Mouse (Mus musculus) embryonic facial prominence, embryonic 11.5 days (tissue): ENCODE results near the gene Aplf. TPM values are rescaled to one million over a fixed set of nuclear protein-coding genes. Genes with fewer than 3 reads are reported as not detected.

Experiments
- ATAC-seq: fragments of 200-750 bp; cut with Nextera tagmentation; replicated peaks from 2 replicates; pipeline ENCODE4 v1.8.0; 2017; ENCODE audit warnings: low read depth; ENCODE audit not compliant: insufficient number of reproducible peaks, low FRiP score, low TSS enrichment
- DNase-seq: peaks from one replicate; pipeline ENCODE4 v3.0.0-alpha.2; 2015; ENCODE audit warnings: low spot score
- H3K27ac ChIP-seq: fragments of 300-500 bp; sonication (generic); replicated peaks from 2 replicates; pipeline ENCODE4 v1.5.1; 2014; ENCODE audit warnings: mild to moderate bottlenecking, low read depth, low read length, control low read depth
- H3K27me3 ChIP-seq: fragments of 300-500 bp; sonication (generic); 2 replicates; pipeline ENCODE4 v1.6.1; 2014; ENCODE audit warnings: mild to moderate bottlenecking, low read length, moderate library complexity, mixed read lengths; ENCODE audit not compliant: control insufficient read depth, insufficient read depth
- H3K36me3 ChIP-seq: fragments of 300-500 bp; sonication (generic); replicated peaks from 2 replicates; pipeline ENCODE4 v1.6.1; 2014; ENCODE audit warnings: low read depth, mild to moderate bottlenecking, low read length, moderate library complexity, mixed read lengths; ENCODE audit not compliant: control insufficient read depth, insufficient read depth
- H3K4me1 ChIP-seq: fragments of 300-500 bp; sonication (generic); 2 replicates; pipeline ENCODE4 v1.6.1; 2014; ENCODE audit warnings: low read length, mixed read lengths; ENCODE audit not compliant: control insufficient read depth, insufficient read depth
- H3K4me2 ChIP-seq: fragments of 300-500 bp; sonication (generic); 2 replicates; pipeline ENCODE4 v1.6.1; 2014; ENCODE audit warnings: low read depth, mild to moderate bottlenecking, control low read depth, low read length, moderate library complexity
- H3K4me3 ChIP-seq: fragments of 300-500 bp; sonication (generic); 2 replicates; pipeline ENCODE4 v1.5.1; 2014; ENCODE audit warnings: low read depth, low read length, control low read depth
- H3K9ac ChIP-seq: fragments of 300-500 bp; sonication (generic); replicated peaks from 2 replicates; pipeline ENCODE4 v1.6.1; 2014; ENCODE audit warnings: mild to moderate bottlenecking, control low read depth, low read length
- H3K9me3 ChIP-seq: fragments of 300-500 bp; sonication (generic); replicated peaks from 2 replicates; pipeline ENCODE4 v1.6.1; 2016; ENCODE audit warnings: mild to moderate bottlenecking, low read length, inconsistent platforms, mixed read lengths; ENCODE audit not compliant: control insufficient read depth
- WGBS: fragments of 180-500 bp; shearing (Covaris S2); extraction: QIAGEN DNeasy Blood & Tissue Kit; methylation state at CpG from one replicate; pipeline ENCODE4 v1.1.7; 2014; 5-methylcytosine and 5-hydroxymethylcytosine counted together
- polyA plus RNA-seq: library from polyadenylated mRNA; unstranded; fragments of >200 nt; fragmentation: Nextera tagmentation; extraction: Ambion mirVana; gene quantifications from 2 replicates; pipeline ENCODE4 v1.2.1, GENCODE M21; 2014

Aplf gene
- polyA plus RNA-seq, 1 experiment from 2014 or later, result 20.3 TPM

DNA sequence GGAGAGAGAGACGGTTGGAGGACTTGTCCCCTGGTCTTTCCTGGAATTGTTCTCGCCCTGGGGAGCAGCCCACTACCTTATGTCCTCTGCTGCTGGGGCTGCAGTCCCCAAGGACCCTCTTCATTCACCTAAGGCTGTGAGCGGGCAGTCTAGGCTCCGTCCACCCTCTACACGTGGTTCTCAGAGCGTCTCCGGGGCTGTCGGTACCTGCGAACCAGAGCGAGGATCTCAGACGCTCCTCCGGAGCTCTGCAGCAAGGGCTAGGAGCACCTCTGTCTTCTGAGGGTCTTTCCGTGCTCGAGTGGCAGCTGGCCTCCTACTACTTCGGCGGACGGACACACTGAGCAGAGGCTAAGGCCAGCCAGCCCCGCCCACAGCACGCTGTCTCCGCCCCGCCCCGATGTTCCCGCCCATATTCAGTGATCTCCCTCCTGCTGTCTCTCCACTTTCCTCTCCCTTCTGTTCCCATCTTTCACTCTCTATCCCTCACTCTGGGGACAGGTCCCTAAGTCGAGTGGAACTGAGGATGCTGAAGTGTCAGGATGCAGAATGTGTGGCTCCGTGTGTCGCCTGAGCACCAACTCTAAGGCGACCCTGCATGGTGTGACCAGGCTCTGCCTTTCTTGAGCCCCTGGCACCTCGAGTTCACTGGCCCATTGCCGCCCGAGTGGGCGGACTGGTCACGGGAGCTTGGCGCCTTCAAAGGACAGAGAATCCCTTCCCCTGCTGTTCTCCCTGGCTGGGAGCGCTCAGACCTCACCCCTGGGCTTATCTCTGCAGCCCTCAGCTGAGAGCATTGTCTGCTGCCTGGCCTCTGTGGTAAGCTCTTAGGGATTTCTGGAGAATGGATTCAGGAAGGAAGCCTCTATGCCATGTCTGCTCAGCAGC lies 81.4 kb downstream of the Aplf start, which contains the start of gene Prokr1:
TSS of gene Prokr1 (minus strand) at position 350 of the 888 bp plus-strand sequence.
- ATAC-seq, result peak; percentile 88
- no peaks in the 10 kb centered on the region for H3K9me3 ChIP-seq
- under 1% methylated on average over 34 of the region's 34 CpGs for WGBS
- H3K4me1 ChIP-seq, result no peaks in the 10 kb centered on the region
- no peaks in the 10 kb centered on the region for H3K36me3 ChIP-seq
- DNase-seq, result peak; percentile 76
- H3K4me2 ChIP-seq, result peak within 1 kb of the TSS; percentile 88
- peaks cover 3% of the 10 kb centered on the region; the same call in 1 of the 2 replicates for H3K27me3 ChIP-seq
- peak within 1 kb of the TSS; percentile 58 for H3K9ac ChIP-seq
- H3K4me3 ChIP-seq, result peak within 1 kb of the TSS; percentile 47
- H3K27ac ChIP-seq, result no peak within 1 kb of the TSS

DNA sequence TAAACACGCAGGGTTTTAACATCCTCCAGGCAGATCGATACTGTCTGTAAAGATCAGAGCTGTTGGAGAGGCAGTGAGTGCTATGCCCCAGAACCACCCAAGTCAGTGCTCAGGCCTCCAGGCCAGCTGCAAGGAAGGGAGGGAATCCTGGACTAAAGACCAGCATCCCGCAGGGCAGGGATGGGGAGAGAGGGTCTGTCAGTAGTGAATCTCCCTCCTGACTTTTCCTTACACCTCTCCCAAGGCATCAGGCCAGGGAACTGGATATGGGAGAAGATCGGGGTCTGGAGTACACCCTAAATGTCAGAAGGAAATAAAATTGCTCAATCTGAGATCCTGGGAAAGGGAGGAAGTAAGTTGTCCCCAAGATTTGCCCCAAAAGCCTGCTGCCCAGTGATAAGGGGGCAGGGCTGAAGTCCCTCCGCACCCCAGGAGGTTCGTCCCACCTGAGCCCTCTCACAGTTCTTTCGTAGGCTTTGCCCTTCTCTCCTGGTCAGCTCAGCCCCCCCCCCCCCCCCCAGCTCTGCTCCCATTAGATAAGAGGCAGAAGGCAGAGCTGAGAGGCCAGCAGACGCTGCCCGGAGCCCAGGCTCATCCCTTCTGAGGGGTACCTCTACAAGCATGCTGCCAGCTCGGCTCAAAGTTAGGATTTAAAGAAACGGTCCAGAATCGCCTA lies 82.1 kb downstream of the Aplf start:
- no peak for DNase-seq

GRCm38 (mm10) chr6:87583991-87584390 lies 88.0 kb downstream of the Aplf start:
- Histone ChIP-seq H3K4me3 (no peak overlapping the region), H3K4me1 (no peaks in the 10 kb centered on the region), H3K27ac (no peak overlapping the region), H3K4me2 (no peak overlapping the region), H3K9ac (no peak overlapping the region), H3K36me3 (no peaks in the 10 kb centered on the region), H3K9me3 (no peaks in the 10 kb centered on the region), H3K27me3 (no peaks in the 10 kb centered on the region)
- DNase-seq (no peak), ATAC-seq (no peak)
- 86% methylated on average over 7 of the region's 7 CpGs for WGBS

More for the DNA sequence above, 82.1 kb downstream of the Aplf start:
- H3K4me1 ChIP-seq, result no peaks in the 10 kb centered on the region
- no peaks in the 10 kb centered on the region for H3K36me3 ChIP-seq
- no peaks in the 10 kb centered on the region for H3K9me3 ChIP-seq
- ATAC-seq, result peak; percentile 57
- H3K9ac ChIP-seq, result peak overlapping the region; percentile 58
- 17% methylated on average over 12 of the region's 12 CpGs for WGBS
- H3K4me3 ChIP-seq, result peak overlapping the region; percentile 47
- peak overlapping the region; percentile 88 for H3K4me2 ChIP-seq
- peaks cover 3% of the 10 kb centered on the region; the same call in 1 of the 2 replicates for H3K27me3 ChIP-seq
- H3K27ac ChIP-seq, result no peak overlapping the region

GRCm38 (mm10) chr6:87583183-87583611 lies 88.8 kb downstream of the Aplf start:
- WGBS, result 93% methylated on average over 1 of the region's 1 CpGs
- H3K4me2 ChIP-seq, result no peak overlapping the region
- H3K4me1 ChIP-seq, result no peaks in the 10 kb centered on the region
- no peaks in the 10 kb centered on the region for H3K27me3 ChIP-seq
- ATAC-seq, result no peak
- no peak for DNase-seq
- H3K4me3 ChIP-seq, result no peak overlapping the region
- H3K9me3 ChIP-seq, result no peaks in the 10 kb centered on the region
- H3K36me3 ChIP-seq, result no peaks in the 10 kb centered on the region
- H3K9ac ChIP-seq, result no peak overlapping the region
- no peak overlapping the region for H3K27ac ChIP-seq

GRCm38 (mm10) chr6:87582456-87582855 lies 89.5 kb downstream of the Aplf start:
- WGBS, result 76% methylated on average over 6 of the region's 6 CpGs
- H3K4me1 ChIP-seq, result no peaks in the 10 kb centered on the region
- no peak for ATAC-seq

GRCm38 (mm10) chr6:87581581-87581980 lies 90.4 kb downstream of the Aplf start:
- no peak overlapping the region for H3K4me2 ChIP-seq
- no peak for DNase-seq
- ATAC-seq, result no peak
- no peak overlapping the region for H3K4me3 ChIP-seq
- H3K4me1 ChIP-seq, result no peaks in the 10 kb centered on the region
- no peaks in the 10 kb centered on the region for H3K36me3 ChIP-seq
- H3K9me3 ChIP-seq, result no peaks in the 10 kb centered on the region
- no peak overlapping the region for H3K27ac ChIP-seq
- no peak overlapping the region for H3K9ac ChIP-seq
- WGBS, result 86% methylated on average over 18 of the region's 18 CpGs
- H3K27me3 ChIP-seq, result no peaks in the 10 kb centered on the region

More at GRCm38 (mm10) chr6:87582456-87582855, 89.5 kb downstream of the Aplf start:
- no peak for DNase-seq
- Histone ChIP-seq H3K27ac (no peak overlapping the region), H3K4me2 (no peak overlapping the region), H3K9ac (no peak overlapping the region), H3K9me3 (no peaks in the 10 kb centered on the region), H3K27me3 (no peaks in the 10 kb centered on the region), H3K4me3 (no peak overlapping the region), H3K36me3 (no peaks in the 10 kb centered on the region)

DNA sequence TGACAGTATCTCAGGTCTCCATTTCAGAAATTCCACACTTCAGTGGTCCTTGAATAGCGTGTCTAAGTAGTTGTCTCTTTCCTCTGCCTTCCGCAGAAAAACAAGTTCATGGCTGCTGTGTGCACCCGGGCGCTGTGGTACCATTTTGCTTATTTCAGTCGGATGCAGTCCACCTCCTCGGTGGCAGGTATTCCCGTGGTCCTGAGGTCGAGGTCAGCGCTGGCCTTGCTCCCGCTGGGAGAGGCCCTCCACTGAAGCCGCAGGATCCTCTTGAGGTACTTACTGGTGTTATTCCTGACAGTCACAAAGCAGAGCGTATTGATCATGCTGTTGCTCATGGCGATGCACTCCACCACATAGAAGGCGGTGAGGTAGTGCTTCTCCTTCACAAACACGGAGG lies 90.9 kb downstream of the Aplf start:
- DNase-seq (no peak), ATAC-seq (no peak)
- Histone ChIP-seq H3K4me1 (no peaks in the 10 kb centered on the region), H3K9ac (no peak overlapping the region), H3K27me3 (no peaks in the 10 kb centered on the region), H3K4me2 (no peak overlapping the region), H3K36me3 (no peaks in the 10 kb centered on the region), H3K27ac (no peak overlapping the region), H3K9me3 (no peaks in the 10 kb centered on the region), H3K4me3 (no peak overlapping the region)
- 87% methylated on average over 15 of the region's 15 CpGs for WGBS
